Mouse (Mus musculus) heart, postnatal 0 days (tissue): ENCODE data around the gene Dnah2.

ENCODE experiments used
- CTCF ChIP-seq: IDR thresholded peaks from 2 replicates; pipeline ENCODE4 v1.5.1; 2016; ENCODE audit warnings: antibody characterized with exemption, control low read depth, low read depth
- EP300 ChIP-seq: IDR thresholded peaks from 2 replicates; pipeline ENCODE4 v1.6.1; 2016; ENCODE audit warnings: antibody characterized with exemption, low read depth

- no peak for TF ChIP-seq CTCF
- no peak for TF ChIP-seq EP300
These were observed 77.4 kb downstream of the Dnah2 start for GRCm38 (mm10) chr11:69471491-69471890.
